Mouse (Mus musculus) neural tube, embryonic 11.5 days (tissue): ENCODE results near the gene Hspb1. TPM values are rescaled to one million over a fixed set of nuclear protein-coding genes. Genes with fewer than 3 reads are reported as not detected.

Experiments
- ATAC-seq: fragments of 200-750 bp; cut with Nextera tagmentation; 2 replicates; pipeline ENCODE4 v1.8.0; 2017; ENCODE audit warnings: moderate number of reproducible peaks, mild to moderate bottlenecking, moderate TSS enrichment, moderate library complexity; ENCODE audit not compliant: insufficient read depth, low FRiP score, low TSS enrichment
- DNase-seq: peaks from one replicate; pipeline ENCODE4 v3.0.0-alpha.2; 2015; ENCODE audit warnings: low spot score
- H3K27ac ChIP-seq: fragments of 300-500 bp; sonication (generic); 2 replicates; pipeline ENCODE4 v1.5.1; 2014; ENCODE audit warnings: low read depth, mild to moderate bottlenecking, low read length
- H3K27me3 ChIP-seq: fragments of 300-500 bp; sonication (generic); 2 replicates; pipeline ENCODE4 v1.6.1; 2014; ENCODE audit warnings: mild to moderate bottlenecking, low read length, mixed read lengths; ENCODE audit not compliant: control insufficient read depth, insufficient read depth
- H3K36me3 ChIP-seq: fragments of 300-500 bp; sonication (generic); 2 replicates; pipeline ENCODE4 v1.6.1; 2014; ENCODE audit warnings: mild to moderate bottlenecking, low read length, moderate library complexity, mixed read lengths; ENCODE audit not compliant: control insufficient read depth, insufficient read depth
- H3K4me1 ChIP-seq: fragments of 300-500 bp; sonication (generic); 2 replicates; pipeline ENCODE4 v1.6.1; 2014; ENCODE audit warnings: low read length, mixed read lengths; ENCODE audit not compliant: control insufficient read depth, insufficient read depth
- H3K4me2 ChIP-seq: fragments of 300-500 bp; sonication (generic); 2 replicates; pipeline ENCODE4 v1.6.1; 2014; ENCODE audit warnings: low read depth, mild to moderate bottlenecking, moderate library complexity
- H3K4me3 ChIP-seq: fragments of 300-500 bp; sonication (generic); 2 replicates; pipeline ENCODE4 v1.5.1; 2014; ENCODE audit warnings: low read depth, low read length
- H3K9ac ChIP-seq: fragments of 300-500 bp; sonication (generic); 2 replicates; pipeline ENCODE4 v1.6.1; 2014; ENCODE audit warnings: mild to moderate bottlenecking, low read length
- H3K9me3 ChIP-seq: fragments of 300-500 bp; sonication (generic); 2 replicates; pipeline ENCODE4 v1.6.1; 2016; ENCODE audit warnings: low read length; ENCODE audit not compliant: control insufficient read depth
- WGBS: fragments of 180-500 bp; shearing (Covaris S2); extraction: QIAGEN DNeasy Blood & Tissue Kit; methylation state at CpG from one replicate; pipeline ENCODE4 v1.1.7; 2014; 5-methylcytosine and 5-hydroxymethylcytosine counted together
- polyA plus RNA-seq: library from polyadenylated mRNA; unstranded; fragments of >200 nt; fragmentation: Nextera tagmentation; extraction: Ambion mirVana; gene quantifications from 2 replicates; pipeline ENCODE4 v1.2.1, GENCODE M21; 2014

Gene Hspb1
- polyA plus RNA-seq, 1 experiment from 2014 or later: 28.9 TPM

DNA sequence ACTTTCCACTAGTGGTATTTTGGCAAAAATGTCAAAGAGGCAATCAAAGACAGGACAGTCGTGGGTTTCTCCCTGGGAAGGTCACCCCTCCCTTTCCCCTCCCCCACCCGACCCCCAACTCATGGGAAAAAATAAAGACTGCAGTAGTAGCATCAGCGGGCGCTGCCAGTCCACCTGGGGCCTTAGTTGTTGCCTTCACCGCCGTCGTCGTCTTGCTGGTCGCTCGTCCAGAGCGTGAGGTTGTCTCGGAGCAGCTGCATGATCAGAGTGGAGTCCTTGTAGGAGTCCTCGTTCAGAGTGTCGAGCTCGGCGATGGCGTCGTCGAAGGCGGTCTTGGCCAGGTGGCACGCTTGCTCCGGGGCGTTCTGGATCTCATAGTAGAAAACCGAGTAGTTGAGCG, 23.1 kb downstream of the Hspb1 start:
- ATAC-seq (no peak), DNase-seq (no peak)
- Histone ChIP-seq H3K4me3 (no peak overlapping the region), H3K9me3 (no peaks in the 10 kb centered on the region), H3K9ac (no peak overlapping the region), H3K4me1 (no peaks in the 10 kb centered on the region), H3K27me3 (no peaks in the 10 kb centered on the region), H3K4me2 (no peak overlapping the region), H3K36me3 (peaks cover 17% of the 10 kb centered on the region), H3K27ac (no peak overlapping the region)
- 95% methylated on average over 25 of the region's 25 CpGs for WGBS

DNA sequence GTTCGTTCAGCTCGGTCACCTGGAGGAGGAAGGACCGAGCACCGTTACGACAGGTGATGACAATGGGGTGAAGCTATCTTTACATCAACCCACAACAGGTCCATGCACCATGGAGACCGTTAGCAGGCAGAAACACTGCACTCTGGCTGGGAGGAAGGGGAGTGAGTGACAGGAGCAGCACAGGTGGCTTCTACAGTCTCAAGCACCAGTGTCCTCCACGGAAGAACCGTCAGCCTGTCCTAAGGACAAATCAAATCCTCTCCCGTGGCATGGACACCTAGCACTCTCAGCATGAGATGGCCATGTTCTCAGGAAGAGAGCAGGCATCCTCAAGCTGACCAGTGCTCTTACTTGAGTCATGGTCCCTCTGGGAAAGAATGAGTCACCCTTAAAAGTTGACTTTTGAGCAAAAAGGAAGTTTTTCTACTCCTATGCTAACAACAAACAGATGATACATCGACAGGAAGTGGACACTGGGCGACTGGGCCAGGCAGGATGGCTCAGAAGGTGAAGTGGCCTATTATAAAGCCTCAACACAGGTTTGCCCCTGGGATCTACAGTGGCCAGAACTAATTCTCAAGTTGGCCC, 24.0 kb downstream of the Hspb1 start:
- no peaks in the 10 kb centered on the region for H3K4me1 ChIP-seq
- H3K36me3 ChIP-seq: peaks cover 17% of the 10 kb centered on the region
- 92% methylated on average over 11 of the region's 11 CpGs for WGBS
- no peak overlapping the region for H3K9ac ChIP-seq
- no peak overlapping the region for H3K27ac ChIP-seq
- H3K4me3 ChIP-seq: no peak overlapping the region
- no peaks in the 10 kb centered on the region for H3K9me3 ChIP-seq
- ATAC-seq (no peak), DNase-seq (no peak)
- no peak overlapping the region for H3K4me2 ChIP-seq
- H3K27me3 ChIP-seq: no peaks in the 10 kb centered on the region

- Histone ChIP-seq H3K9me3 (no peaks in the 10 kb centered on the region), H3K4me1 (no peaks in the 10 kb centered on the region), H3K36me3 (peaks cover 16% of the 10 kb centered on the region), H3K4me2 (no peak overlapping the region), H3K4me3 (no peak overlapping the region), H3K27me3 (no peaks in the 10 kb centered on the region), H3K27ac (no peak overlapping the region), H3K9ac (no peak overlapping the region)
- DNase-seq (no peak), ATAC-seq (no peak)
- WGBS: 91% methylated on average over 5 of the region's 5 CpGs
These were observed 25.5 kb downstream of the Hspb1 start for GRCm38 (mm10) chr5:135913201-135913600.

DNA sequence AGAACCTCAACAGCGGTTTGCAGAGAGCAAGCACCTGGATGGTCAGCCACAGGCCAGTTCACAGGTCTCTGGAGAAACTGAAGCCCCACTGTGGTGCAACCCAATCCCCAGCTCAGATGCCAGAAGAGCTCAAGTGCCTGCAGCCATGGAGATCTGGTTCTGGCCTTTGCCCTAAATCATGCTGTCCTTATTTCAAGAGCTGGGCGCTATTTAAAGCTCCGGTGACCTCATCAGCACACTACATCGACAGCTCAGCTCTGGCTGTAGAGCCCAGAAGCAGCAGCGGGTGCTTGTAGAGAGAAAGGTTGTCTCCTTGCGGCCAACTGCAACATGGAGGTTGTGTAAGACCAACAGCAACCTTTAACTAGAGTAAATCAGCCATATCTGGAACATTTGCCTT, 26.4 kb downstream of the Hspb1 start:
- Histone ChIP-seq H3K4me1 (no peaks in the 10 kb centered on the region), H3K9me3 (no peaks in the 10 kb centered on the region), H3K4me2 (no peak overlapping the region), H3K27ac (no peak overlapping the region), H3K4me3 (no peak overlapping the region), H3K9ac (no peak overlapping the region), H3K27me3 (no peaks in the 10 kb centered on the region), H3K36me3 (peaks cover 20% of the 10 kb centered on the region)
- ATAC-seq (no peak), DNase-seq (no peak)
- WGBS: 93% methylated on average over 6 of the region's 6 CpGs

DNA sequence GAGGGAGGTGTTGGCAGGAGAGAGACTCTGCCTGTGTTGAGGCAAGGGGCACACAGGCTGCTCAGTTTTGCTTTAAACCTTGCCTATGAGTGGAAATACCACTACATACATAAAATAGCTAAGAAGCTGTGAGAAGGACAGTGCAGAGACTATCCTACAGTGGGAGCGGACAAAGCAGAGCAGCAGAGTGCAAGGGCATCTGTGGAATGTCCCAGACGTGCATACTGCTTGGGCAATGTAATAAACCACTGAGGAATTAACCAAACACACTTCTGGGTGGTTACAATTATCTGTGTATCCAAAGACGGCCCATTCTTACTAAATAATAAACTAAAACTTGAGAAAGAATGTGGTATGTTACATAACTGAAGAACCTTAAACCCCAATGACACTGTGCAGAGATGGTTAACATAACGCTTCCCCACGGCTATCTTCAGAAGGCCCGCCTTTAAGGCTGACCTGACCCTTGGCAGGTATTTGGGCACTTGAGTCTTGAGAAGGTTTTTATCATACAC, 28.4 kb downstream of the Hspb1 start:
- H3K36me3 ChIP-seq: peaks cover 17% of the 10 kb centered on the region

GRCm38 (mm10) chr5:135916601-135917000, 28.9 kb downstream of the Hspb1 start:
- Histone ChIP-seq H3K4me2 (no peak overlapping the region), H3K4me3 (no peak overlapping the region), H3K27ac (no peak overlapping the region), H3K36me3 (peaks cover 15% of the 10 kb centered on the region), H3K27me3 (no peaks in the 10 kb centered on the region), H3K4me1 (no peaks in the 10 kb centered on the region), H3K9ac (no peak overlapping the region), H3K9me3 (no peaks in the 10 kb centered on the region)
- ATAC-seq (no peak), DNase-seq (no peak)
- 97% methylated on average over 3 of the region's 3 CpGs for WGBS

More for the DNA sequence above, 28.4 kb downstream of the Hspb1 start:
- WGBS: 92% methylated on average over 6 of the region's 6 CpGs
- H3K4me3 ChIP-seq: no peak overlapping the region
- no peaks in the 10 kb centered on the region for H3K27me3 ChIP-seq
- no peak overlapping the region for H3K4me2 ChIP-seq
- no peaks in the 10 kb centered on the region for H3K9me3 ChIP-seq
- H3K9ac ChIP-seq: no peak overlapping the region
- DNase-seq: no peak
- H3K27ac ChIP-seq: no peak overlapping the region
- no peak for ATAC-seq
- H3K4me1 ChIP-seq: no peaks in the 10 kb centered on the region

GRCm38 (mm10) chr5:135917327-135918058, 29.8 kb downstream of the Hspb1 start:
- 95% methylated on average over 8 of the region's 8 CpGs for WGBS
- H3K36me3 ChIP-seq: peaks cover 24% of the 10 kb centered on the region

DNA sequence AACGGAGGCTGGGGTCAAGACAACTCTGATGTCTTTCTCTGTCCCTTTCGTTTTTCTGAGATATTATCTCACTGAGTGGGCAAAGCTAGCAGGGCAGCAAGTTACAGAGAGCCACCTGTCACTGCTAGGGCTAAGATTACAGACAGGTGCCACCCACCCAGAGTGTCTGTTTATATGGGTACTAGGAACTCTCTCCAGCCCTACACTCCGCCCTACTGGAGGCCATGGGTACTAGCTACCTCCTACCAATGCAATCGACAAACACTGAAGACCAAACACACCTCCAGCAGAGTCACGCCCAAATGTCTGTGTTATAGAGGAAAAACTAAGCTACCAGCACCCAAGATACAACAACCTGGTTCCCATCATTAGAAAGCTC, 30.3 kb downstream of the Hspb1 start:
- Histone ChIP-seq H3K4me2 (no peak overlapping the region), H3K4me1 (no peaks in the 10 kb centered on the region), H3K27me3 (no peaks in the 10 kb centered on the region), H3K9me3 (no peaks in the 10 kb centered on the region), H3K4me3 (no peak overlapping the region), H3K27ac (no peak overlapping the region), H3K9ac (no peak overlapping the region), H3K36me3 (peaks cover 27% of the 10 kb centered on the region)
- DNase-seq (no peak), ATAC-seq (no peak)
- WGBS: 94% methylated on average over 5 of the region's 5 CpGs

More at GRCm38 (mm10) chr5:135917327-135918058, 29.8 kb downstream of the Hspb1 start:
- Histone ChIP-seq H3K4me3 (no peak overlapping the region), H3K27me3 (no peaks in the 10 kb centered on the region), H3K4me1 (no peaks in the 10 kb centered on the region), H3K27ac (no peak overlapping the region), H3K9me3 (no peaks in the 10 kb centered on the region), H3K4me2 (no peak overlapping the region), H3K9ac (no peak overlapping the region)
- DNase-seq (no peak), ATAC-seq (no peak)

- Histone ChIP-seq H3K27ac (no peak overlapping the region), H3K9me3 (no peaks in the 10 kb centered on the region), H3K4me2 (no peak overlapping the region), H3K9ac (no peak overlapping the region), H3K4me1 (no peaks in the 10 kb centered on the region), H3K36me3 (peaks cover 27% of the 10 kb centered on the region), H3K27me3 (no peaks in the 10 kb centered on the region), H3K4me3 (no peak overlapping the region)
- no peak for DNase-seq
- WGBS: 95% methylated on average over 5 of the region's 5 CpGs
- ATAC-seq: no peak
These were observed 30.9 kb downstream of the Hspb1 start for GRCm38 (mm10) chr5:135918593-135918992.
